Mouse (Mus musculus) cerebellum, adult 9-11 months (tissue): Measurements from ENCODE around the gene Btg4.

Experiments
- DNase-seq: peaks from one replicate; pipeline ENCODE4 v3.0.0; 2022

The Btg4 gene

DNA sequence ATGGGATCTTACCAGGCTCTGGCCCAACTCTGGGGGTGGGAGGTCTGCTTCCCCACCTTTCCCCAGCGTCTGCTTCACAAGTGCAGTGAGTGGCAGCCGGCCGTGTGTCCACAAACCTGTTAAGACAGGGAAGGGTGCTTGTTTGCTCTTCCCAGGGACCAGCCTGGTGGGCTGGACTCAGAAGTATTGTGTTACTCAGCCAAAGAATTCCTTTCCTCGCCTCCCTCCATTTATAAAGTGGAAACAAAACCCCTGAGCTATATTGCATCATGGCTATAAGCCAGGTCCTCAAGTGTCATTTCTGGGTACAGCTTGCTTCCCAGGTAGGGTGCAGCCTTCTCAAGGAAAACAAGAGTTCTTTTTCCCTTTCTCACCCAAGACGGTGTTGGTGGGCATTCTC is 108.0 kb downstream of the Btg4 start:
- no peak for DNase-seq

DNA sequence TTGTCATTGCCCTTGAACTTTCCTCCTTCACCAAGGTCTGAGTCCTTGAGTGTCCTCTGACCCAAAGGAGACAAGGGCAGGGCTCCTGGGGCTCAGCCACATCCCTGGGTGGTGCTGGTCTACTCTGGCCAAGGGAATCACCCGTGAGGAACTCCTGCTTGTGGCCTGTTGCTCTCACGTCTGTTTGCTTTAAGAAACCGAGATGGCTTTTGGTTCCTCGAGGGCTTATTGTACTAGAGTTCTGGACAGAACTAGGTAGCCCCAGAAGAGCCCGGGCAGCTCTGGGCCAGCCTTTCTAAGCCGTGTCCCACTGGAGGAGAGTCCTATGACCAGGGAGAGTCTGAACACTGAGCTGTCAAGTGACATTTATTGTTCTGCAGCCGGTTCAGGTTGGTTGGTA is 108.4 kb downstream of the Btg4 start:
- no peak for DNase-seq
